Mouse (Mus musculus): Measurements from ENCODE around the gene Fbxw17. TPM values are rescaled to one million over a fixed set of nuclear protein-coding genes. Genes with fewer than 3 reads are reported as not detected.
"Not testable (repeated sequence)": the region's sequence is repeated elsewhere in the genome, so short reads cannot be mapped to it uniquely, and the experiment has no call there.

Fbxw17 gene
- total RNA-seq, 1 experiment, result 17.6 TPM

DNA sequence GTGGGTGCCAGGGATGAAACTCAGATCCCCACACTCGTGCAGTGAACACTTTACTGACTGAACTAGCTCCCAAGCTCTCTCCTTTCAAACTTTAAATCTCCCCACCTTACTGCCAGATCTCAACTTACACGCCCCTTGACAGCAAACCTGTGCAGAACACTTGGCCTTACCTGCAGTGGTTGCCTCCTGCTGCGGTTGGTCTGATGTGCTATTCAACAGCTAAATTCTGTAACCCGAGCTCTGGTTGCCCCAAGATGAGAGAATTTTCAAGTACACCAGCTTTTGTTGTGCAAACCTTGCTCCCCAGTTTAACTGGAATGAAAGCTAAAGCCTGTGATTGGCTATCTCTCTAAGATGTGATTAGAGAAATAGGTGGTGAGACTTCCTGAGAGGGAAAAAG is 35.8 kb downstream of the Fbxw17 start:
- no peak for TF ChIP-seq ZC3H11A (IDR thresholded peaks at IDR 0.05; ENCODE audit: borderline replicate concordance, low read depth, low read length)
- TF ChIP-seq CHD2 (IDR thresholded peaks at IDR 0.05; ENCODE audit: low read depth, low read length), result no peak
- TF ChIP-seq HCFC1 (IDR thresholded peaks at IDR 0.05; ENCODE audit: borderline replicate concordance, insufficient read depth, low read length), result no peak
- TF ChIP-seq MAFK (IDR thresholded peaks at IDR 0.05; ENCODE audit: insufficient read depth, low read depth, low read length), result no peak
- no peak for TF ChIP-seq ZNF384 (IDR thresholded peaks at IDR 0.05; ENCODE audit: low read depth, low read length)
- Histone ChIP-seq H3K4me1 (ENCODE audit: control insufficient read depth in 2 of 2, insufficient read depth in 2 of 2, low read length in 2 of 2, poor library complexity in 1 of 2) (peaks cover 11 to 13% of the 10 kb centered on the region in 2 experiments; a peak in 3 of 4 replicates), H3K9ac (ENCODE audit: insufficient read depth, low read depth, low read length, poor library complexity, severe bottlenecking) (no peak overlapping the region), H3K27ac (ENCODE audit: insufficient read depth, low read depth, low read length, poor library complexity, severe bottlenecking) (peak overlapping the region; percentile 75), H3K4me3 (ENCODE audit: insufficient read depth in 1 of 2, low read depth in 1 of 2, low read length in 2 of 2, poor library complexity in 1 of 2, severe bottlenecking in 1 of 2) (no peak overlapping the region), H3K9me3 (ENCODE audit: control insufficient read depth, insufficient read depth, low read depth, low read length) (no peaks in the 10 kb centered on the region), H3K36me3 (ENCODE audit: control insufficient read depth, insufficient read depth, low read length, poor library complexity, severe bottlenecking) (no peaks in the 10 kb centered on the region)
- in situ Hi-C loops (cut with MboI; ENCODE audit: low sequenced_read_pairs in 2 of 2, unreplicated experiment in 2 of 2), result no loop called here
- DNase-seq (ENCODE audit: low read depth, low spot score), result no peak

DNA sequence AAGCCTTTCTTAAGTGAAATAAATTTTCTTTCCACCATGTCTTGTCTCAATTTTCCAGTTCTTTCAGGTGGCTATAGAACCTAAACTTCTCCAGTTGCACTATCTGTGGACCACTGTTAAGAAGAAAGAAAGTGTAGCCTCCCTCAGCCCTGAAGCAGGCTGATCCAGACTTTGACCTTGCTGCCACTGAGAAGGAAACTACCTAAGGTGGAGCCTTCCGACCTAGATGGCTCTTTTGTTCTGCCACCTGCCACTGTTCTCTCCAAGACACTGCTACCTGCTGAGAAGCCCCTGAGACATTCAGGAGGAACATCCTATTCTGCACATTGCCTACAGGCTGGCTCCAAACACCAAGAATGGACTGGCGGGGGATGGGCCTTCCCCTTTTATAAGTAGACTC is 42.8 kb downstream of the Fbxw17 start:
- H3K9ac ChIP-seq (ENCODE audit: insufficient read depth, low read depth, low read length, poor library complexity, severe bottlenecking); H3K9me3 ChIP-seq (ENCODE audit: control insufficient read depth, insufficient read depth, low read depth, low read length); in situ Hi-C loops (cut with MboI; ENCODE audit: low sequenced_read_pairs in 2 of 2, unreplicated experiment in 2 of 2); H3K4me3 ChIP-seq (ENCODE audit: insufficient read depth in 1 of 2, low read depth in 1 of 2, low read length in 2 of 2, poor library complexity in 1 of 2, severe bottlenecking in 1 of 2); H3K36me3 ChIP-seq (ENCODE audit: control insufficient read depth, insufficient read depth, low read length, poor library complexity, severe bottlenecking): not testable (repeated sequence)
- peak overlapping the region; percentile 79; the same call in 1 of the 2 replicates for H3K27ac ChIP-seq (ENCODE audit: insufficient read depth, low read depth, low read length, poor library complexity, severe bottlenecking)
- peak; percentile 47 for DNase-seq (ENCODE audit: low read depth, low spot score)
- peaks cover 15 to 19% of the 10 kb centered on the region in 2 experiments; a peak in 3 of 4 replicates for H3K4me1 ChIP-seq (ENCODE audit: control insufficient read depth in 2 of 2, insufficient read depth in 2 of 2, low read length in 2 of 2, poor library complexity in 1 of 2)

DNA sequence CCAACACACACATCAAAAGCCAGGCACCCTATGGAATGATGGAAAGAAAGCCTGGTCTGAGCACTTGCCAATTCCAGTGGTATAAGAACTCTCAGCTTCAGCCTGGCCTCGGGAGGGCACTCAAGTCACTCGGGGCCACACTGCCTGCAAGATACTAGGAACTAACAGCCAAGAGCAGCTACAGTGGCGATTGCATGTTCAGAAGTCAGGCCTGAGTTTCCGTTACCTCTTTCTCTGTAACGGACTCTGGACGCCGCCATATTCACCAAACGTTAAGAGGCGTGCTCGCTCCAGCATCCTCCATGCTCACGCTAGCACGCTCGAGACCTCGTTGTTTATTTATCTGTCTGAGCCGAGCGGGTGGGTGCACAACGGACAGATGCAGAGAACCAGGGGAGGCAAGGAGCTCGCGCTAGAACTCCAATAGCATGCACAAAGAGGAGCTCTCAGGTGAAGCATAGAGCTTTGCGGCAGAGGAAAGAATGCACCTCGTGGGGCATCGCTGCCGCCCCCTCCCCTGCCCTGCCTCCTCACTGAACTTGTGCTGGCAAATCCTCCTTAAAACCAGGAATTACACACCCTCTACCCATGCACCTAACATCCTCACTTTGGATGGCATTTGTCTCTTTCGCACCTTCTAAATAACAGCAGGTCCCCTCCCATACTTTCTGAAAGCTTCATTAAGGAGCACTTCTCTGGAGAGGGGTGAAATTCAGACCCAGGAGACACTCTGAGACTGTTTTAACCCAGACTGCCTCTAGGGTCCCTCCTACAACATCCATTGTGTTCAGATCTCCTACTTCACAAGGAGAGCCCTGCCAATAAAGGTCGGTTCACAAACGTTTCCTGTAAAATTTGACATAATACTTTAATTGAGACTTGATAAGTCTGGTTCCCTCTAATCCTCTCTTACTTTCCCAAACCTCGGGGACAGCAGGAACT is 47.2 kb downstream of the Fbxw17 start:
- TF ChIP-seq ZNF384 (IDR thresholded peaks at IDR 0.05; ENCODE audit: low read depth, low read length), result no peak
- H3K4me1 ChIP-seq (ENCODE audit: control insufficient read depth in 2 of 2, insufficient read depth in 2 of 2, low read length in 2 of 2, poor library complexity in 1 of 2), result peaks cover 11 to 16% of the 10 kb centered on the region in 2 experiments; a peak in 3 of 4 replicates
- H3K27ac ChIP-seq (ENCODE audit: insufficient read depth, low read depth, low read length, poor library complexity, severe bottlenecking), result no peak overlapping the region
- in situ Hi-C loops (cut with MboI; ENCODE audit: low sequenced_read_pairs in 2 of 2, unreplicated experiment in 2 of 2), result no loop called here
- H3K36me3 ChIP-seq (ENCODE audit: control insufficient read depth, insufficient read depth, low read length, poor library complexity, severe bottlenecking), result no peaks in the 10 kb centered on the region
- peak overlapping the region; percentile 46; the same call in 1 of the 2 replicates for H3K9ac ChIP-seq (ENCODE audit: insufficient read depth, low read depth, low read length, poor library complexity, severe bottlenecking)
- no peaks in the 10 kb centered on the region for H3K9me3 ChIP-seq (ENCODE audit: control insufficient read depth, insufficient read depth, low read depth, low read length)
- H3K4me3 ChIP-seq (ENCODE audit: insufficient read depth in 1 of 2, low read depth in 1 of 2, low read length in 2 of 2, poor library complexity in 1 of 2, severe bottlenecking in 1 of 2), result peak overlapping the region; percentile 40 to 55
- DNase-seq (ENCODE audit: low read depth, low spot score), result no peak

DNA sequence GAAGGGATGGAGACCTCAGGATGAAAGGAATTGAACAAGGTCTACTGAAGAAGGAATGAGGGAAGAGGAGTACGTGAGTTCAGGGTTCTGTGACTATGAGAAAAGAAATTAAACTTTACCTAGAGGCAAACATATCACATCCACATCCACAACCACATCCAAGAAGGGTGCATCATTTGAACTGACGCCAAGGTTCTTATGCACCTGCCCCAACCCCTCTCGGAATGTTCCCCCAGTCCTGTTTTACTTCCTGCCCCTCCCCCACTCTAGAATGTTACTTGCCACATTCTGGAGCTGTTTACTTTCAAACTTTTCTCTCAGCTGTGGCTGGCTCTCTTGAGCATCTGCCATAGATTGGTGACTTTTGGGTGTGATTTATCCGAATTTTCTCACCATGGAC is 49.3 kb downstream of the Fbxw17 start, which contains the start of gene Nutm2:
Nutm2 (plus strand) TSS at position 301 of the 400 bp plus-strand sequence.
- peaks cover 2 to 13% of the 10 kb centered on the region in 2 experiments; a peak in 1 of 4 replicates for H3K4me1 ChIP-seq (ENCODE audit: control insufficient read depth in 2 of 2, insufficient read depth in 2 of 2, low read length in 2 of 2, poor library complexity in 1 of 2)
- no peak within 1 kb of the TSS for H3K27ac ChIP-seq (ENCODE audit: insufficient read depth, low read depth, low read length, poor library complexity, severe bottlenecking)
- no peak within 1 kb of the TSS for H3K4me3 ChIP-seq (ENCODE audit: insufficient read depth in 1 of 2, low read depth in 1 of 2, low read length in 2 of 2, poor library complexity in 1 of 2, severe bottlenecking in 1 of 2)
- no peak for DNase-seq (ENCODE audit: low read depth, low spot score)
- in situ Hi-C loops (cut with MboI; ENCODE audit: low sequenced_read_pairs in 2 of 2, unreplicated experiment in 2 of 2), result no loop called here
- H3K9me3 ChIP-seq (ENCODE audit: control insufficient read depth, insufficient read depth, low read depth, low read length), result no peaks in the 10 kb centered on the region
- no peak within 1 kb of the TSS for H3K9ac ChIP-seq (ENCODE audit: insufficient read depth, low read depth, low read length, poor library complexity, severe bottlenecking)
- TF ChIP-seq HCFC1 (IDR thresholded peaks at IDR 0.05; ENCODE audit: borderline replicate concordance, insufficient read depth, low read length) (no peak), ZNF384 (IDR thresholded peaks at IDR 0.05; ENCODE audit: low read depth, low read length) (no peak), MAFK (IDR thresholded peaks at IDR 0.05; ENCODE audit: insufficient read depth, low read depth, low read length) (no peak), CHD2 (IDR thresholded peaks at IDR 0.05; ENCODE audit: low read depth, low read length) (no peak), ZC3H11A (IDR thresholded peaks at IDR 0.05; ENCODE audit: borderline replicate concordance, low read depth, low read length) (no peak)
- no peaks in the 10 kb centered on the region for H3K36me3 ChIP-seq (ENCODE audit: control insufficient read depth, insufficient read depth, low read length, poor library complexity, severe bottlenecking)

Other genes starting within 250 kb of the Fbxw17 start
- gene Gm906, start 167.6 kb upstream of the Fbxw17 start, total RNA-seq (2012; rRNA removed), result 0.09 and 0.74 TPM in 2 replicates
- 0.67 TPM in 1 of 2 replicates, not detected in the other for gene Gm47429, start 26.0 kb downstream of the Fbxw17 start, total RNA-seq (2012; rRNA removed)
- gene Nutm2, start 49.4 kb downstream of the Fbxw17 start, total RNA-seq (2012; rRNA removed), result 0.11 TPM in 1 of 2 replicates, not detected in the other
- not detected in 2 replicates for gene Gm904, start 225.4 kb downstream of the Fbxw17 start, total RNA-seq (2012; rRNA removed)

Measured in ES-E14 (cell line).